Mouse (Mus musculus): ENCODE results near the gene Klc1.

DNA sequence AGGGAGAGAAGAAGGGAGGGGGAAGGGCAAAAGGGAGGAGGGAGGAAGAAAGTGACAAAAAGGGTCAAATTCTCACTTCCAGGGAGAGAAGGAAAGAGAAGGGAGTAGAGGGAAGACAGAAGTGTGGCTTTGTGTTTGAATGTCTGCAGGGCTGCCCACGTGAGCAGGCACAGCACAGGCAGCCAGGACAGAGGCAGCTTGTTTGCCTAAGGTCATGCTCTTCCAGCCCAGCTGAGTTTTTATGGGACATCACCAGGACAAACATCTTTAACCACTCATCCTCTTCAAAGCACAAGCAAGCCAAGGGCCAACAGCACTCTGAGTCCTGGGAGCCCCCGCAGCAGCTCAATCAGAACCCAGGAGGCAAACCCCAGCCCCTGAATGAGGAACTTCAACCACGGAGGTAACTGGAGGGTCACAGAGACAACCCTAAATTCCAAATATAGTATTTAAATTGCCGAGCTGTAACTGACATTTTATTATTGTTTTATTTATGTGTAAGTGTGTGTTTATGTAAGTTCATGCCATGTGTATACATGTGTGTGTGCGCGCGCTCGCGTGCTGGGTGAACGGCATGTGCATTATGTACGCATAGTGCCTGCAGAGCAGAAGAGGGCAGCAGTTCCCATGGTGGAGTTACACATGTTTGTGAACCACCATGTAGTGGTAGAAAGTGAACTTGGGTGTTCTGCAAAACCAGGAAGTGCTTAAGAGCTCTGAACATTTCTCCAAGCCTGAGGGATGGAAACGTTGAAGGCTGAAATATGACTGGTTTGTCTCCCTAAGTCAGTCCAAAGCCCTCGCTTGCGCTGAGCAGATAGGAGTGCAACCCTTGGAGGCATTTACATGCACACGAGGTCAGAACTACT lies 84.2 kb downstream of the Klc1 start:
- TF ChIP-seq CTCF (IDR thresholded peaks at IDR 0.05; ENCODE audit: borderline replicate concordance, extremely low read depth, insufficient read depth, insufficient read length) (no peak), POLR2A (IDR thresholded peaks at IDR 0.05; ENCODE audit: borderline replicate concordance, extremely low read depth, insufficient read depth, insufficient read length, poor library complexity, severe bottlenecking) (no peak)

Measured in brain, embryonic 14.5 days (tissue).